ENCODE assay signal across 9 mouse cellular contexts in genomic region chr12:54697791-54698250, GRCm38 (mm10). TPM values are rescaled to one million over a fixed set of nuclear protein-coding genes. Genes with fewer than 3 reads are reported as not detected.
DNase-seq lines count a peak whose midpoint lies in the region; ATAC-seq and TF ChIP-seq lines count a peak whose summit lies in the region.
"Had no signal": no experiment of that assay in that cellular context is flagged by ENCODE, and none has a peak within 500 bp of the region (broad histone marks: within the 10 kb centered on the region; RNA-seq: fewer than 3 reads in every experiment).

No protein-coding gene starts in this region.

- no peak overlapping the region for H3K9ac ChIP-seq in forebrain, embryonic 14.5 days (ENCODE audit: low read length)
- no peak overlapping the region for H3K9ac ChIP-seq in forebrain, postnatal 0 days
- H3K9ac ChIP-seq in midbrain, embryonic 11.5 days (ENCODE audit: low read length) = no peak overlapping the region
- no peak overlapping the region for H3K9ac ChIP-seq in liver, embryonic 16.5 days (ENCODE audit: low read depth, low read length)
- H3K9ac ChIP-seq in intestine, postnatal 0 days (ENCODE audit: low read depth, low read length) = no peak overlapping the region
- H3K9ac ChIP-seq: neural tube, embryonic 12.5 days had no signal

- TF ChIP-seq CTCF in forebrain, postnatal 0 days (IDR thresholded peaks at IDR 0.05; ENCODE audit: low read depth) = no peak
- no peak for TF ChIP-seq CTCF in intestine, postnatal 0 days (IDR thresholded peaks at IDR 0.05; ENCODE audit: low read depth)

- no peak overlapping the region for H3K4me2 ChIP-seq in forebrain, embryonic 14.5 days (ENCODE audit: low read length)
- no peak overlapping the region for H3K4me2 ChIP-seq in forebrain, postnatal 0 days (ENCODE audit: low read depth)
- H3K4me2 ChIP-seq in midbrain, embryonic 11.5 days = no peak overlapping the region
- no peak overlapping the region for H3K4me2 ChIP-seq in liver, embryonic 16.5 days (ENCODE audit: low read depth, low read length)
- no peak overlapping the region for H3K4me2 ChIP-seq in intestine, postnatal 0 days (replicated peaks; ENCODE audit: low read depth)
- H3K4me2 ChIP-seq: neural tube, embryonic 12.5 days had no signal

- DNase-seq in forebrain, embryonic 14.5 days (ENCODE audit: low spot score) = peak; percentile 5
- DNase-seq in forebrain, postnatal 0 days = no peak
- DNase-seq in midbrain, embryonic 11.5 days (ENCODE audit: low spot score, missing footprints) = peak; percentile 84
- no peak for DNase-seq in midbrain, embryonic 10.5 days (ENCODE audit: low spot score)
- DNase-seq in T-cell, adult 2 months (ENCODE audit: low spot score) = peak; percentile 10

- H3K4me3 ChIP-seq in forebrain, embryonic 14.5 days (ENCODE audit: low read depth, low read length) = no peak overlapping the region
- no peak overlapping the region for H3K4me3 ChIP-seq in forebrain, postnatal 0 days (ENCODE audit: low read depth, low read length)
- no peak overlapping the region for H3K4me3 ChIP-seq in midbrain, embryonic 11.5 days (ENCODE audit: low read depth, low read length)
- no peak overlapping the region for H3K4me3 ChIP-seq in midbrain, embryonic 10.5 days
- no peak overlapping the region for H3K4me3 ChIP-seq in liver, embryonic 16.5 days (ENCODE audit: low read depth, low read length)
- H3K4me3 ChIP-seq in intestine, postnatal 0 days (ENCODE audit: low read depth, low read length) = no peak overlapping the region
- H3K4me3 ChIP-seq: neural tube, embryonic 12.5 days had no signal

- no peak overlapping the region for H3K27ac ChIP-seq in forebrain, embryonic 14.5 days (ENCODE audit: low read depth, low read length)
- no peak overlapping the region for H3K27ac ChIP-seq in forebrain, postnatal 0 days (ENCODE audit: low read depth, low read length)
- no peak overlapping the region for H3K27ac ChIP-seq in midbrain, embryonic 11.5 days (ENCODE audit: low read depth, low read length)
- H3K27ac ChIP-seq in midbrain, embryonic 10.5 days (replicated peaks) = no peak overlapping the region
- H3K27ac ChIP-seq in liver, embryonic 16.5 days (ENCODE audit: low read length) = peak overlapping the region; percentile 71; the same call in 1 of the 2 replicates
- H3K27ac ChIP-seq in intestine, postnatal 0 days (ENCODE audit: low read depth, low read length) = no peak overlapping the region
- H3K27ac ChIP-seq: neural tube, embryonic 12.5 days had no signal

- H3K4me1 ChIP-seq in forebrain, embryonic 14.5 days (ENCODE audit: control insufficient read depth, insufficient read depth, low read length) = no peaks in the 10 kb centered on the region
- peaks cover 7% of the 10 kb centered on the region; the same call in 1 of the 2 replicates for H3K4me1 ChIP-seq in forebrain, postnatal 0 days (ENCODE audit: insufficient read depth)
- peaks cover 2% of the 10 kb centered on the region; the same call in 1 of the 2 replicates for H3K4me1 ChIP-seq in midbrain, embryonic 11.5 days (ENCODE audit: control insufficient read depth, insufficient read depth, low read length)
- H3K4me1 ChIP-seq in midbrain, embryonic 10.5 days = peaks cover 6% of the 10 kb centered on the region
- peaks cover 14% of the 10 kb centered on the region for H3K4me1 ChIP-seq in liver, embryonic 16.5 days (ENCODE audit: control insufficient read depth, low read depth, low read length)
- H3K4me1 ChIP-seq in intestine, postnatal 0 days (replicated peaks; ENCODE audit: control insufficient read depth, insufficient read depth, low read length) = no peaks in the 10 kb centered on the region

- H3K27me3 ChIP-seq in forebrain, embryonic 14.5 days (replicated peaks; ENCODE audit: control insufficient read depth, insufficient read depth, low read length) = no peaks in the 10 kb centered on the region
- no peaks in the 10 kb centered on the region; the same call in 1 of the 2 replicates for H3K27me3 ChIP-seq in forebrain, postnatal 0 days (ENCODE audit: insufficient read depth, low read length)
- no peaks in the 10 kb centered on the region for H3K27me3 ChIP-seq in midbrain, embryonic 11.5 days (ENCODE audit: control insufficient read depth, insufficient read depth, low read length)
- no peaks in the 10 kb centered on the region for H3K27me3 ChIP-seq in midbrain, embryonic 10.5 days (ENCODE audit: low read depth, poor library complexity, severe bottlenecking)
- no peaks in the 10 kb centered on the region for H3K27me3 ChIP-seq in liver, embryonic 16.5 days (ENCODE audit: control insufficient read depth, insufficient read depth, low read depth, low read length)
- 0 out of 2 replicates have a peak, but pooled peaks cover 2% of the 10 kb centered on the region for H3K27me3 ChIP-seq in intestine, postnatal 0 days (replicated peaks; ENCODE audit: control insufficient read depth, insufficient read depth, low read length)
- H3K27me3 ChIP-seq: neural tube, embryonic 12.5 days had no signal

- WGBS in forebrain, embryonic 14.5 days = 64% methylated on average over 6 of the region's 6 CpGs
- 53% methylated on average over 6 of the region's 6 CpGs for WGBS in forebrain, postnatal 0 days
- WGBS in midbrain, embryonic 11.5 days = 67% methylated on average over 6 of the region's 6 CpGs
- WGBS in midbrain, embryonic 10.5 days = 69% methylated on average over 6 of the region's 6 CpGs
- WGBS in liver, embryonic 16.5 days (ENCODE audit: insufficient replicate concordance) = 38% methylated on average over 6 of the region's 6 CpGs
- 37% methylated on average over 6 of the region's 6 CpGs for WGBS in intestine, postnatal 0 days

- no peak for ATAC-seq in forebrain, embryonic 14.5 days
- no peak for ATAC-seq in forebrain, postnatal 0 days
- ATAC-seq in midbrain, embryonic 11.5 days (ENCODE audit: low FRiP score) = no peak
- no peak for ATAC-seq in liver, embryonic 16.5 days (ENCODE audit: low read depth)
- no peak for ATAC-seq in erythroblast, adult 5-6 weeks (replicated peaks; ENCODE audit: low FRiP score, poor library complexity, severe bottlenecking)
- ATAC-seq in intestine, postnatal 0 days = no peak

- no peaks in the 10 kb centered on the region for H3K9me3 ChIP-seq in forebrain, embryonic 14.5 days (replicated peaks; ENCODE audit: control insufficient read depth, low read length)
- H3K9me3 ChIP-seq in forebrain, postnatal 0 days (ENCODE audit: low read length) = no peaks in the 10 kb centered on the region
- H3K9me3 ChIP-seq in midbrain, embryonic 11.5 days (ENCODE audit: control insufficient read depth, low read length) = no peaks in the 10 kb centered on the region
- H3K9me3 ChIP-seq in midbrain, embryonic 10.5 days (replicated peaks) = no peaks in the 10 kb centered on the region
- no peaks in the 10 kb centered on the region for H3K9me3 ChIP-seq in liver, embryonic 16.5 days (replicated peaks; ENCODE audit: control insufficient read depth, low read length)
- no peaks in the 10 kb centered on the region for H3K9me3 ChIP-seq in intestine, postnatal 0 days (ENCODE audit: control insufficient read depth)
- H3K9me3 ChIP-seq: neural tube, embryonic 12.5 days had no signal

- no peaks in the 10 kb centered on the region; the same call in 1 of the 2 replicates for H3K36me3 ChIP-seq in forebrain, embryonic 14.5 days (ENCODE audit: control insufficient read depth, insufficient read depth, low read length)
- no peaks in the 10 kb centered on the region for H3K36me3 ChIP-seq in forebrain, postnatal 0 days (ENCODE audit: insufficient read depth)
- H3K36me3 ChIP-seq in midbrain, embryonic 11.5 days (ENCODE audit: control insufficient read depth, insufficient read depth, low read length) = no peaks in the 10 kb centered on the region
- no peaks in the 10 kb centered on the region; the same call in 1 of the 2 replicates for H3K36me3 ChIP-seq in midbrain, embryonic 10.5 days
- no peaks in the 10 kb centered on the region for H3K36me3 ChIP-seq in liver, embryonic 16.5 days (ENCODE audit: control insufficient read depth, insufficient read depth)
- H3K36me3 ChIP-seq in intestine, postnatal 0 days (ENCODE audit: control insufficient read depth, insufficient read depth) = peaks cover 2% of the 10 kb centered on the region; the same call in 1 of the 2 replicates

RNA-seq across cellular contexts. Expression of gene Eapp, which starts 2.1 kb away (rescaled TPM):
- 84.0 and 87.0 TPM in 2 replicates for polyA plus RNA-seq in forebrain, embryonic 14.5 days (2014; fragmentation: Nextera tagmentation; extraction: Ambion mirVana)
- 34.5 and 38.9 TPM in 2 replicates for total RNA-seq in forebrain, postnatal 0 days (2014; rRNA removed)
- polyA plus RNA-seq in forebrain, postnatal 0 days (2015; fragmentation: Nextera tagmentation; extraction: Ambion mirVana) = 94.9 and 105 TPM in 2 replicates
- 77.8 and 88.0 TPM in 2 replicates for polyA plus RNA-seq in midbrain, embryonic 11.5 days (2014; fragmentation: Nextera tagmentation; extraction: Ambion mirVana)
- 71.0 and 73.0 TPM in 2 replicates for polyA plus RNA-seq in midbrain, embryonic 10.5 days (2016; fragmentation: Nextera tagmentation; extraction: Ambion mirVana)
- polyA plus RNA-seq in liver, embryonic 16.5 days (2015; fragmentation: Nextera tagmentation; extraction: Ambion mirVana) = 36.9 and 38.8 TPM in 2 replicates
- total RNA-seq in erythroblast, adult 5-6 weeks (2015; ENCODE audit: low replicate concordance) = 13.6 and 16.1 TPM in 2 replicates
- total RNA-seq in erythroblast, adult 5-6 weeks (2017; ENCODE audit: low replicate concordance) = 34.8 and 40.4 TPM in 2 replicates
- polyA plus RNA-seq in intestine, postnatal 0 days (2015; fragmentation: Nextera tagmentation; extraction: Ambion mirVana) = 93.6 and 94.1 TPM in 2 replicates

RNA-seq across cellular contexts. Expression of gene Sptssa, which starts 41.4 kb away (rescaled TPM):
- 193 and 196 TPM in 2 replicates for polyA plus RNA-seq in forebrain, embryonic 14.5 days (2014; fragmentation: Nextera tagmentation; extraction: Ambion mirVana)
- total RNA-seq in forebrain, postnatal 0 days (2014; rRNA removed) = 70.6 and 78.6 TPM in 2 replicates
- polyA plus RNA-seq in forebrain, postnatal 0 days (2015; fragmentation: Nextera tagmentation; extraction: Ambion mirVana) = 206 TPM in 2 replicates
- 213 and 221 TPM in 2 replicates for polyA plus RNA-seq in midbrain, embryonic 11.5 days (2014; fragmentation: Nextera tagmentation; extraction: Ambion mirVana)
- polyA plus RNA-seq in midbrain, embryonic 10.5 days (2016; fragmentation: Nextera tagmentation; extraction: Ambion mirVana) = 175 and 179 TPM in 2 replicates
- 92.2 and 96.8 TPM in 2 replicates for polyA plus RNA-seq in liver, embryonic 16.5 days (2015; fragmentation: Nextera tagmentation; extraction: Ambion mirVana)
- 42.0 and 44.8 TPM in 2 replicates for total RNA-seq in erythroblast, adult 5-6 weeks (2015; ENCODE audit: low replicate concordance)
- total RNA-seq in erythroblast, adult 5-6 weeks (2017; ENCODE audit: low replicate concordance) = 23.0 and 27.3 TPM in 2 replicates
- 168 and 172 TPM in 2 replicates for polyA plus RNA-seq in intestine, postnatal 0 days (2015; fragmentation: Nextera tagmentation; extraction: Ambion mirVana)

Comparison
In these comparisons a context has a peak if more than half of its experiments do, and no peak if none do; other contexts are left out.
1. DNase-seq: peak in forebrain, embryonic 14.5 days (single experiment), midbrain, embryonic 11.5 days (single experiment) and T-cell, adult 2 months (single experiment); none in forebrain, postnatal 0 days (single experiment) and midbrain, embryonic 10.5 days (single experiment).